Mouse (Mus musculus) skeletal muscle tissue, postnatal 0 days (tissue): ENCODE results near the gene Gm2888. TPM values are rescaled to one million over a fixed set of nuclear protein-coding genes. Genes with fewer than 3 reads are reported as not detected.

Source experiments
- polyA plus RNA-seq: library from polyadenylated mRNA; unstranded; fragments of >200 nt; fragmentation: Nextera tagmentation; extraction: Ambion mirVana; gene quantifications from 2 replicates; pipeline ENCODE4 v1.2.1, GENCODE M21; 2015

Gm2888 gene
- not detected in 2 replicates for polyA plus RNA-seq

GRCm38 (mm10) chr14:3029702-3030101, at the start of gene Gm2888:
Gm2888 (plus strand) TSS chr14:3030002.

DNA sequence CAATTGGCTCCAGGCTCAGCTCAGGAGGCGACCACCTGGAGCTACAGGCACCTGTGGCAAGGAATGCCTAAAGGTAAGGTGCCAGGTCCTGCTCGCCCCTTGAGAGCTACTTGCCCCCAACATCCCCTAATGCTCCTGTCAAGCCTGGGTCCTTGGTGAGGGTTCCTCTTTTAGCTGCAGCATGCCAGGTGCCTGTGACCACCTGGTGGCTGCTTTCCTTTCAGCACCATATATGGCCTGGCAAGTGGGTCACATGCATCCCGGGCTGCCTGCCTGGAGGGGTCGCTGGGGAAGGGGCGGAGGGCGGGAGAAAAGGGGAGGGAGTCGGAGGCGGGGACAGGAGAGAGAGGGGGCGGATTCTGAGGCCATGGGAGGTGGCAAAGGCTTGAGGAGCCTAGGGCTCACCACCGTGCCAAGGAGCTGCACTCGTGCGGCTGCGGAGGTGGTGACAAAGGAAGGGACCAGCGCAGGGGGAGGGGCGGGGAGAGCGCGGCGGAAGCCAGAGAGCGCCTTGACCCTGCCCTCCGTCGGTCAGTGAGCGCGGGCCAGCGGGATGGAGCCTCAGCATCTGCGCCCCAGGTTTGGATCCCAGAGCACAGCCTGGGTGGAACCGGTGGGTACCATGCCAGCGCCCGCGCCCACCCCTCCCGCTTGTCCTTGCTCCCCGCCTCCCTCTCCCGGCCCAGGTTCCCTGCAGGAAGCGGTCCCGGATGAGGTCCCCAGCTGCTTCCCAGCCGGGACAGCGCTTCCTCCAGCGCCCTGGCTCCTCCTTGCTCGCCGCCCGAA, 19.1 kb downstream of the Gm2888 start, which contains the start of gene Gm2897:
Gene Gm2897 (plus strand): TSS at position 559 of the 786 bp plus-strand sequence.

Other genes starting within 250 kb of the Gm2888 start
- gene Gm2897, start 19.3 kb downstream of the Gm2888 start, polyA plus RNA-seq, result 0.17 and 0.66 TPM in 2 replicates
- not detected in 2 replicates for gene Gm10340, start 104.0 kb downstream of the Gm2888 start, polyA plus RNA-seq
- gene Gm5795, start 158.3 kb downstream of the Gm2888 start, polyA plus RNA-seq, result not detected in 2 replicates
- 1.5 and 1.7 TPM in 2 replicates for gene D830030K20Rik, start 178.5 kb downstream of the Gm2888 start, polyA plus RNA-seq